Comparison of ENCODE assay signal across 20 mouse cellular contexts in genomic region chr3:57486068-57486467, GRCm38 (mm10).
"Had no signal": no experiment of that assay in that cellular context is flagged by ENCODE, and none has a peak within 500 bp of the region (broad histone marks: within the 10 kb centered on the region; RNA-seq: fewer than 3 reads in every experiment).

No protein-coding gene starts in this region.

- H3K27ac ChIP-seq: liver, embryonic 12.5 days; liver, embryonic 15.5 days; lung, embryonic 15.5 days; macrophage; midbrain, embryonic 12.5 days; midbrain, embryonic 15.5 days; neural tube, embryonic 13.5 days; stomach, postnatal 0 days had no signal

- H3K27me3 ChIP-seq: limb, embryonic 13.5 days; liver, embryonic 12.5 days; liver, embryonic 15.5 days; lung, embryonic 15.5 days; midbrain, embryonic 12.5 days; midbrain, embryonic 15.5 days; neural tube, embryonic 13.5 days had no signal

- DNase-seq: kidney, adult 11 months; kidney, adult 9 months; kidney, postnatal 14 days; kidney, postnatal 4 days; liver; lung, adult 18-20 months; retina, postnatal 1 day; right cerebral cortex, postnatal 25 days; thymus, adult 2 months; thymus, postnatal 14 days; thymus, postnatal 4 days had no signal

- H3K4me1 ChIP-seq: liver, embryonic 12.5 days; liver, embryonic 15.5 days; midbrain, embryonic 12.5 days; midbrain, embryonic 15.5 days; neural tube, embryonic 13.5 days had no signal

- H3K9ac ChIP-seq: limb, embryonic 13.5 days; liver, embryonic 12.5 days; liver, embryonic 15.5 days; lung, embryonic 15.5 days; midbrain, embryonic 12.5 days; midbrain, embryonic 15.5 days; neural tube, embryonic 13.5 days had no signal

- H3K9me3 ChIP-seq: limb, embryonic 13.5 days; liver, embryonic 12.5 days; liver, embryonic 15.5 days; lung, embryonic 15.5 days; midbrain, embryonic 12.5 days; midbrain, embryonic 15.5 days; neural tube, embryonic 13.5 days had no signal

- H3K4me2 ChIP-seq: liver, embryonic 12.5 days; liver, embryonic 15.5 days; lung, embryonic 15.5 days; midbrain, embryonic 12.5 days; midbrain, embryonic 15.5 days; neural tube, embryonic 13.5 days had no signal

- H3K36me3 ChIP-seq: limb, embryonic 13.5 days; liver, embryonic 12.5 days; liver, embryonic 15.5 days; lung, embryonic 15.5 days; midbrain, embryonic 12.5 days; midbrain, embryonic 15.5 days; neural tube, embryonic 13.5 days had no signal

- ATAC-seq: liver, embryonic 12.5 days; midbrain, embryonic 15.5 days had no signal

- H3K4me3 ChIP-seq: limb, embryonic 13.5 days; liver, embryonic 12.5 days; liver, embryonic 15.5 days; lung, embryonic 15.5 days; midbrain, embryonic 12.5 days; midbrain, embryonic 15.5 days; neural tube, embryonic 13.5 days had no signal
